Mouse (Mus musculus): ENCODE data around the gene Lag3.
"Not testable (repeated sequence)": the region's sequence is repeated elsewhere in the genome, so short reads cannot be mapped to it uniquely, and the experiment has no call there.

Lag3 gene

GRCm38 (mm10) chr6:124900056-124900800 lies 11.3 kb downstream of the Lag3 start:
- DNase-seq, result peak; percentile 85 to 93

GRCm38 (mm10) chr6:124898359-124898758 lies 13.1 kb downstream of the Lag3 start:
- peak in 1 of 2 experiments; percentile 54 for DNase-seq

GRCm38 (mm10) chr6:124894113-124894512 lies 17.4 kb downstream of the Lag3 start:
- DNase-seq, result not testable (repeated sequence)

- no peak for DNase-seq
Observed at GRCm38 (mm10) chr6:124890997-124891396, 20.5 kb downstream of the Lag3 start.

GRCm38 (mm10) chr6:124888555-124889125 lies 22.9 kb downstream of the Lag3 start:
- DNase-seq, result peak in 1 of 2 experiments; percentile 51

GRCm38 (mm10) chr6:124887986-124888385 lies 23.5 kb downstream of the Lag3 start, which contains the start of gene Cd4:
Gene Cd4, minus strand, starts transcription at chr6:124888221.
- peak; percentile 54 to 68 for DNase-seq

- DNase-seq, result peak; percentile 72 to 79
Observed at GRCm38 (mm10) chr6:124885956-124886381, 25.5 kb downstream of the Lag3 start.

GRCm38 (mm10) chr6:124884714-124885500 lies 26.6 kb downstream of the Lag3 start:
- peak; percentile 69 to 84 for DNase-seq

- DNase-seq, result no peak
Observed at GRCm38 (mm10) chr6:124883351-124883750, 28.2 kb downstream of the Lag3 start.

- no peak for DNase-seq
Observed at GRCm38 (mm10) chr6:124881821-124882220, 29.7 kb downstream of the Lag3 start.

GRCm38 (mm10) chr6:124879390-124879789 lies 32.1 kb downstream of the Lag3 start:
- peak; percentile 70 to 84 for DNase-seq

- no peak for DNase-seq
Observed at GRCm38 (mm10) chr6:124874348-124874747, 37.2 kb downstream of the Lag3 start.

- DNase-seq, result no peak
Observed at GRCm38 (mm10) chr6:124866560-124866959, 44.9 kb downstream of the Lag3 start.

GRCm38 (mm10) chr6:124865766-124866362 lies 45.6 kb downstream of the Lag3 start:
- peak in 1 of 2 experiments; percentile 40 for DNase-seq

- peak; percentile 70 to 78 for DNase-seq
Observed at GRCm38 (mm10) chr6:124863658-124864298, 47.7 kb downstream of the Lag3 start, which contains the start of gene Gpr162. Gene Gpr162, minus strand, starts transcription at chr6:124863983.

GRCm38 (mm10) chr6:124863125-124863657 lies 48.3 kb downstream of the Lag3 start:
- DNase-seq, result peak; percentile 78 to 88

- peak; percentile 29 to 32 for DNase-seq
Observed at GRCm38 (mm10) chr6:124862406-124863124, 48.9 kb downstream of the Lag3 start.

GRCm38 (mm10) chr6:124861802-124862201 lies 49.7 kb downstream of the Lag3 start:
- peak; percentile 22 to 49 for DNase-seq

- peak in 1 of 2 experiments; percentile 42 for DNase-seq
Observed at GRCm38 (mm10) chr6:124861266-124861665, 50.2 kb downstream of the Lag3 start.

GRCm38 (mm10) chr6:124860511-124860910 lies 51.0 kb downstream of the Lag3 start:
- no peak for DNase-seq

GRCm38 (mm10) chr6:124859725-124860124 lies 51.8 kb downstream of the Lag3 start:
- peak; percentile 86 to 90 for DNase-seq

Measured in thymus, postnatal 36 days (tissue).